10 mouse cellular contexts compared by ENCODE assay signal in genomic region chr17:27038335-27039050, GRCm38 (mm10). TPM values are rescaled to one million over a fixed set of nuclear protein-coding genes. Genes with fewer than 3 reads are reported as not detected.
DNase-seq lines count a peak whose midpoint lies in the region; ATAC-seq and TF ChIP-seq lines count a peak whose summit lies in the region.
"Had no signal": no experiment of that assay in that cellular context is flagged by ENCODE, and none has a peak within 500 bp of the region (broad histone marks: within the 10 kb centered on the region; RNA-seq: fewer than 3 reads in every experiment).

No protein-coding gene starts in this region.

- H3K9me3 ChIP-seq in kidney, embryonic 16.5 days (ENCODE audit: low read length) = no peaks in the 10 kb centered on the region
- H3K9me3 ChIP-seq in embryonic facial prominence, embryonic 13.5 days = no peaks in the 10 kb centered on the region
- no peaks in the 10 kb centered on the region for H3K9me3 ChIP-seq in midbrain, postnatal 0 days (ENCODE audit: low read length)
- H3K9me3 ChIP-seq: lung, embryonic 15.5 days had no signal

- TF ChIP-seq CTCF in midbrain, postnatal 0 days (IDR thresholded peaks at IDR 0.05) = no peak

- WGBS in kidney, embryonic 16.5 days = 43% methylated on average over 18 of the region's 18 CpGs
- WGBS in embryonic facial prominence, embryonic 13.5 days = 20% methylated on average over 17 of the region's 18 CpGs
- WGBS in midbrain, postnatal 0 days = 50% methylated on average over 18 of the region's 18 CpGs

- peak overlapping the region; percentile 95 for H3K27ac ChIP-seq in kidney, embryonic 16.5 days (ENCODE audit: low read length)
- H3K27ac ChIP-seq in embryonic facial prominence, embryonic 13.5 days = peak overlapping the region; percentile 86
- H3K27ac ChIP-seq in midbrain, postnatal 0 days (ENCODE audit: low read depth, low read length) = no peak overlapping the region
- H3K27ac ChIP-seq: lung, embryonic 15.5 days had no signal

- no peak for DNase-seq in kidney, adult 11 months
- peak; percentile 87 for DNase-seq in MN1 (ENCODE audit: low spot score)
- peak; percentile 47 to 70 for DNase-seq in lung, postnatal 4 days
- DNase-seq in layer of hippocampus, adult 18-20 months (ENCODE audit: low spot score in 2 of 2) = no peak
- no peak for DNase-seq in layer of hippocampus, adult 8-10 months (ENCODE audit: low spot score in 2 of 2)
- no peak for DNase-seq in midbrain, postnatal 0 days (ENCODE audit: low spot score)

- H3K27me3 ChIP-seq in kidney, embryonic 16.5 days (ENCODE audit: insufficient read depth, low read length) = no peaks in the 10 kb centered on the region
- no peaks in the 10 kb centered on the region for H3K27me3 ChIP-seq in embryonic facial prominence, embryonic 13.5 days
- no peaks in the 10 kb centered on the region for H3K27me3 ChIP-seq in midbrain, postnatal 0 days (ENCODE audit: insufficient read depth, low read length)
- H3K27me3 ChIP-seq: lung, embryonic 15.5 days had no signal

- H3K4me1 ChIP-seq in kidney, embryonic 16.5 days (ENCODE audit: insufficient read depth, low read length) = peaks cover 55% of the 10 kb centered on the region
- H3K4me1 ChIP-seq in embryonic facial prominence, embryonic 13.5 days = peaks cover 48% of the 10 kb centered on the region
- 0 out of 2 replicates have a peak, but pooled peaks cover 6% of the 10 kb centered on the region for H3K4me1 ChIP-seq in midbrain, postnatal 0 days (ENCODE audit: insufficient read depth, low read length)

- no peak overlapping the region for H3K4me2 ChIP-seq in kidney, embryonic 16.5 days (replicated peaks; ENCODE audit: low read depth, low read length)
- H3K4me2 ChIP-seq in embryonic facial prominence, embryonic 13.5 days = peak overlapping the region; percentile 32
- H3K4me2 ChIP-seq in midbrain, postnatal 0 days (ENCODE audit: low read depth, low read length, poor library complexity, severe bottlenecking) = no peak overlapping the region
- H3K4me2 ChIP-seq: lung, embryonic 15.5 days had no signal

- no peak for ATAC-seq in kidney, embryonic 16.5 days (ENCODE audit: low FRiP score, low TSS enrichment)
- ATAC-seq in embryonic facial prominence, embryonic 13.5 days (ENCODE audit: insufficient number of reproducible peaks, insufficient read depth, low FRiP score, low TSS enrichment, low read depth) = no peak; the same call in 1 of the 2 replicates
- no peak; the same call in 1 of the 2 replicates for ATAC-seq in midbrain, postnatal 0 days (ENCODE audit: low FRiP score)
- ATAC-seq: hindbrain, embryonic 16.5 days had no signal

- 0 out of 2 replicates have a peak overlapping the region, but pooled peaks have one; percentile 4 for H3K9ac ChIP-seq in kidney, embryonic 16.5 days (replicated peaks; ENCODE audit: low read length)
- H3K9ac ChIP-seq in embryonic facial prominence, embryonic 13.5 days = peak overlapping the region; percentile 44
- no peak overlapping the region; the same call in 1 of the 2 replicates for H3K9ac ChIP-seq in midbrain, postnatal 0 days (replicated peaks; ENCODE audit: low read length, poor library complexity, severe bottlenecking)
- H3K9ac ChIP-seq: lung, embryonic 15.5 days had no signal

- no peaks in the 10 kb centered on the region for H3K36me3 ChIP-seq in kidney, embryonic 16.5 days (ENCODE audit: insufficient read depth, low read length)
- H3K36me3 ChIP-seq in embryonic facial prominence, embryonic 13.5 days = no peaks in the 10 kb centered on the region
- no peaks in the 10 kb centered on the region for H3K36me3 ChIP-seq in midbrain, postnatal 0 days (ENCODE audit: insufficient read depth, low read length)
- H3K36me3 ChIP-seq: lung, embryonic 15.5 days had no signal

- no peak overlapping the region for H3K4me3 ChIP-seq in kidney, embryonic 16.5 days (ENCODE audit: low read length)
- no peak overlapping the region for H3K4me3 ChIP-seq in embryonic facial prominence, embryonic 13.5 days
- no peak overlapping the region for H3K4me3 ChIP-seq in midbrain, postnatal 0 days (ENCODE audit: low read depth, low read length)
- H3K4me3 ChIP-seq: lung, embryonic 15.5 days had no signal

RNA-seq across cellular contexts. Expression of gene Bak1, which starts 9.7 kb away (rescaled TPM):
- polyA plus RNA-seq in kidney, embryonic 16.5 days (2015; fragmentation: Nextera tagmentation; extraction: Ambion mirVana) = 7.4 and 9.5 TPM in 2 replicates
- 4.6 and 5.7 TPM in 2 replicates for polyA plus RNA-seq in embryonic facial prominence, embryonic 13.5 days (2015; fragmentation: Nextera tagmentation; extraction: Ambion mirVana)
- 10 to 100 TPM; 12.1 to 12.9 TPM for total RNA-seq in layer of hippocampus, adult 18-20 months (2021)
- total RNA-seq in layer of hippocampus, adult 8-10 months (2022) = 10 to 100 TPM; 11.6 to 15.9 (median 13.7) TPM
- total RNA-seq in midbrain, postnatal 0 days (2014; rRNA removed) = 57.3 and 82.4 TPM in 2 replicates
- polyA plus RNA-seq in midbrain, postnatal 0 days (2015; fragmentation: Nextera tagmentation; extraction: Ambion mirVana) = 3.9 and 5.3 TPM in 2 replicates

RNA-seq across cellular contexts. Expression of gene Itpr3, which starts 18.6 kb away (rescaled TPM):
- polyA plus RNA-seq in kidney, embryonic 16.5 days (2015; fragmentation: Nextera tagmentation; extraction: Ambion mirVana) = 9.3 and 9.6 TPM in 2 replicates
- 3.8 and 4.0 TPM in 2 replicates for polyA plus RNA-seq in embryonic facial prominence, embryonic 13.5 days (2015; fragmentation: Nextera tagmentation; extraction: Ambion mirVana)
- total RNA-seq in layer of hippocampus, adult 18-20 months (2021) = 1 to 10 TPM; 2.1 to 2.4 TPM
- 1 to 10 TPM; 3.0 to 4.8 (median 3.7) TPM for total RNA-seq in layer of hippocampus, adult 8-10 months (2022)
- total RNA-seq in midbrain, postnatal 0 days (2014; rRNA removed) = 4.5 and 4.7 TPM in 2 replicates
- polyA plus RNA-seq in midbrain, postnatal 0 days (2015; fragmentation: Nextera tagmentation; extraction: Ambion mirVana) = 0.39 and 0.90 TPM in 2 replicates

Comparison
In these comparisons a context has a peak if more than half of its experiments do, and no peak if none do; other contexts are left out.
1. DNase-seq: peak in MN1 (single experiment) and lung, postnatal 4 days (2 of 2); none in kidney, adult 11 months (single experiment), layer of hippocampus, adult 18-20 months (0 of 2), layer of hippocampus, adult 8-10 months (0 of 2) and midbrain, postnatal 0 days (single experiment).